Mouse (Mus musculus) frontal cortex, postnatal 25 days (tissue): ENCODE measurements around the gene Snx6.
"Not testable (repeated sequence)": the region's sequence is repeated elsewhere in the genome, so short reads cannot be mapped to it uniquely, and the experiment has no call there.

Experiments
- DNase-seq, 2 experiments: peaks; one replicate each; pipeline ENCODE4 v3.0.0; 2022; ENCODE audit warnings: low spot score in 2 of 2

The Snx6 gene

GRCm38 (mm10) chr12:54709691-54710493 lies 85.6 kb downstream of the Snx6 start:
- not testable (repeated sequence) for DNase-seq

- no peak for DNase-seq
Observed at GRCm38 (mm10) chr12:54699394-54699793, 96.1 kb downstream of the Snx6 start.

GRCm38 (mm10) chr12:54697791-54698250 lies 97.7 kb downstream of the Snx6 start:
- DNase-seq, result no peak

GRCm38 (mm10) chr12:54697003-54697597 lies 98.4 kb downstream of the Snx6 start:
- DNase-seq, result no peak
